Mouse (Mus musculus): ENCODE data around the gene Garnl3.

- TF ChIP-seq POLR2A (IDR thresholded peaks at IDR 0.05; ENCODE audit: control insufficient read depth, low read depth, low read length) (no peak), CTCF (IDR thresholded peaks at IDR 0.05; ENCODE audit: control insufficient read depth, insufficient read depth, insufficient replicate concordance, low read depth, low read length) (no peak)
These were observed 72.5 kb downstream of the Garnl3 start for GRCm38 (mm10) chr2:33058926-33059325.
